Comparison of ENCODE assay signal across 17 mouse cellular contexts in genomic region chr1:173409066-173409465, GRCm38 (mm10). TPM values are rescaled to one million over a fixed set of nuclear protein-coding genes. Genes with fewer than 3 reads are reported as not detected.
DNase-seq lines count a peak whose midpoint lies in the region; ATAC-seq and TF ChIP-seq lines count a peak whose summit lies in the region.
"Had no signal": no experiment of that assay in that cellular context is flagged by ENCODE, and none has a peak within 500 bp of the region (broad histone marks: within the 10 kb centered on the region; RNA-seq: fewer than 3 reads in every experiment).

No protein-coding gene starts in this region.

- intact Hi-C loops in gastrocnemius, adult 2 months (cut with DNase I): no loop called here

- no peak overlapping the region for H3K4me2 ChIP-seq in intestine, embryonic 16.5 days (ENCODE audit: low read depth, low read length)
- H3K4me2 ChIP-seq: hindbrain, embryonic 12.5 days; liver, embryonic 13.5 days had no signal

- no peaks in the 10 kb centered on the region; the same call in 1 of the 2 replicates for H3K4me1 ChIP-seq in bone marrow, adult 2 months (ENCODE audit: control insufficient read depth, insufficient read depth, low read length)
- H3K4me1 ChIP-seq in intestine, embryonic 16.5 days (ENCODE audit: control insufficient read depth, insufficient read depth, low read length): 0 out of 2 replicates have a peak, but pooled peaks cover 3% of the 10 kb centered on the region
- H3K4me1 ChIP-seq in hindbrain, embryonic 10.5 days (replicated peaks): no peaks in the 10 kb centered on the region
- H3K4me1 ChIP-seq: hindbrain, embryonic 12.5 days; liver, embryonic 13.5 days had no signal

- H3K9ac ChIP-seq in intestine, embryonic 16.5 days (ENCODE audit: low read depth, low read length): no peak overlapping the region
- H3K9ac ChIP-seq: hindbrain, embryonic 12.5 days; liver, embryonic 13.5 days had no signal

- peak; percentile 48 for DNase-seq in 3T3-L1 (ENCODE audit: low read depth, low spot score)
- DNase-seq in CD4-positive helper T cell, adult 2 months (ENCODE audit: low read depth, low spot score): peak; percentile 14
- no peak for DNase-seq in gastrocnemius, adult 2 months
- no peak for DNase-seq in hindbrain, embryonic 10.5 days (ENCODE audit: low spot score)
- DNase-seq: adrenal gland, postnatal 25 days; cerebellum, postnatal 25 days; gastrocnemius, postnatal 25 days; kidney, adult 8-10 months; kidney, postnatal 4 days; left cerebral cortex, postnatal 4 days; liver, embryonic 13.5 days; lung, postnatal 14 days; midbrain, embryonic 14.5 days had no signal

- H3K36me3 ChIP-seq in intestine, embryonic 16.5 days (ENCODE audit: control insufficient read depth, insufficient read depth, low read length): no peaks in the 10 kb centered on the region
- no peaks in the 10 kb centered on the region for H3K36me3 ChIP-seq in hindbrain, embryonic 10.5 days
- H3K36me3 ChIP-seq: hindbrain, embryonic 12.5 days; liver, embryonic 13.5 days had no signal

- no peaks in the 10 kb centered on the region for H3K27me3 ChIP-seq in intestine, embryonic 16.5 days (replicated peaks; ENCODE audit: control insufficient read depth, insufficient read depth, low read length)
- H3K27me3 ChIP-seq in hindbrain, embryonic 10.5 days (ENCODE audit: insufficient read depth, poor library complexity, severe bottlenecking): no peaks in the 10 kb centered on the region
- H3K27me3 ChIP-seq: hindbrain, embryonic 12.5 days; liver, embryonic 13.5 days had no signal

- no peaks in the 10 kb centered on the region for H3K9me3 ChIP-seq in intestine, embryonic 16.5 days (ENCODE audit: control insufficient read depth, low read length)
- no peaks in the 10 kb centered on the region for H3K9me3 ChIP-seq in hindbrain, embryonic 10.5 days
- H3K9me3 ChIP-seq: hindbrain, embryonic 12.5 days; liver, embryonic 13.5 days had no signal

- TF ChIP-seq CTCF in bone marrow, adult 2 months (IDR thresholded peaks at IDR 0.05; ENCODE audit: control insufficient read depth, insufficient read depth, low read length): no peak
- no peak for TF ChIP-seq CTCF in gastrocnemius, adult 2 months (IDR thresholded peaks at IDR 0.05)

- H3K4me3 ChIP-seq in bone marrow, adult 2 months (replicated peaks; ENCODE audit: control insufficient read depth, low read depth, low read length): no peak overlapping the region
- no peak overlapping the region for H3K4me3 ChIP-seq in intestine, embryonic 16.5 days (ENCODE audit: low read length)
- H3K4me3 ChIP-seq in gastrocnemius, adult 2 months: no peak overlapping the region
- H3K4me3 ChIP-seq in hindbrain, embryonic 10.5 days: no peak overlapping the region
- H3K4me3 ChIP-seq: hindbrain, embryonic 12.5 days; liver, embryonic 13.5 days had no signal

- ATAC-seq in megakaryocyte progenitor cell, adult 5-6 weeks (replicated peaks; ENCODE audit: poor library complexity): peak; percentile 96
- ATAC-seq in intestine, embryonic 16.5 days: no peak

- no peak for TF ChIP-seq POLR2A in bone marrow, adult 2 months (IDR thresholded peaks at IDR 0.05; ENCODE audit: borderline replicate concordance, control insufficient read depth, low read depth, low read length)

- peak overlapping the region; percentile 17; the same call in 1 of the 2 replicates for H3K27ac ChIP-seq in bone marrow, adult 2 months (ENCODE audit: control insufficient read depth, insufficient read depth, low read depth, low read length, poor library complexity)
- no peak overlapping the region for H3K27ac ChIP-seq in intestine, embryonic 16.5 days (ENCODE audit: low read length)
- H3K27ac ChIP-seq in gastrocnemius, adult 2 months: no peak overlapping the region
- H3K27ac ChIP-seq in hindbrain, embryonic 10.5 days: no peak overlapping the region
- H3K27ac ChIP-seq: hindbrain, embryonic 12.5 days; liver, embryonic 13.5 days had no signal

RNA-seq across cellular contexts. Expression of gene Cadm3, which starts 41.6 kb away (rescaled TPM):
- 1.7 TPM in 1 of 2 replicates, not detected in the other for polyA plus RNA-seq in bone marrow, adult 2 months (2011; ENCODE audit: insufficient read depth, insufficient read length, low replicate concordance, missing spikeins)
- 0.22 TPM in 1 of 2 replicates, not detected in the other for total RNA-seq in megakaryocyte progenitor cell, adult 5-6 weeks (2015)
- total RNA-seq in megakaryocyte progenitor cell, adult 5-6 weeks (2017): 0.14 TPM in 1 of 2 replicates, not detected in the other
- 1.8 and 2.0 TPM in 2 replicates for polyA plus RNA-seq in intestine, embryonic 16.5 days (2015; fragmentation: Nextera tagmentation; extraction: Ambion mirVana)
- 10 to 100 TPM in 1 of 2 experiments, 1 to 10 TPM in 1; 7.2 to 12.2 TPM for total RNA-seq in gastrocnemius, adult 2 months (2021)
- 3.9 and 17.7 TPM in 2 replicates for polyA plus RNA-seq in hindbrain, embryonic 10.5 days (2016; fragmentation: Nextera tagmentation; extraction: Ambion mirVana)

RNA-seq across cellular contexts. Expression of gene Aim2, which starts 58.4 kb away (rescaled TPM):
- polyA plus RNA-seq in bone marrow, adult 2 months (2011; ENCODE audit: insufficient read depth, insufficient read length, low replicate concordance, missing spikeins): 13.1 and 29.2 TPM in 2 replicates
- 56.5 and 62.8 TPM in 2 replicates for total RNA-seq in megakaryocyte progenitor cell, adult 5-6 weeks (2015)
- total RNA-seq in megakaryocyte progenitor cell, adult 5-6 weeks (2017): 65.3 and 67.4 TPM in 2 replicates
- 3.9 and 5.3 TPM in 2 replicates for polyA plus RNA-seq in intestine, embryonic 16.5 days (2015; fragmentation: Nextera tagmentation; extraction: Ambion mirVana)
- under 1 TPM; 0.11 to 0.28 TPM for total RNA-seq in gastrocnemius, adult 2 months (2021)
- polyA plus RNA-seq in hindbrain, embryonic 10.5 days (2016; fragmentation: Nextera tagmentation; extraction: Ambion mirVana): 3.9 and 4.8 TPM in 2 replicates

Comparison
In these comparisons a context has a peak if more than half of its experiments do, and no peak if none do; other contexts are left out.
1. DNase-seq: peak in 3T3-L1 (single experiment) and CD4-positive helper T cell, adult 2 months (single experiment); none in gastrocnemius, adult 2 months (single experiment) and hindbrain, embryonic 10.5 days (single experiment).